17 mouse cellular contexts compared by ENCODE assay signal in genomic region chr9:58659989-58660388, GRCm38 (mm10).
DNase-seq lines count a peak whose midpoint lies in the region; ATAC-seq lines count a peak whose summit lies in the region.
"Had no signal": no experiment of that assay in that cellular context is flagged by ENCODE, and none has a peak within 500 bp of the region (broad histone marks: within the 10 kb centered on the region; RNA-seq: fewer than 3 reads in every experiment).

No protein-coding gene starts in this region.

- H3K9ac ChIP-seq in forebrain, embryonic 11.5 days (ENCODE audit: low read length): no peak overlapping the region
- H3K9ac ChIP-seq in forebrain, embryonic 15.5 days (replicated peaks): no peak overlapping the region
- H3K9ac ChIP-seq in limb, embryonic 12.5 days (replicated peaks): no peak overlapping the region
- no peak overlapping the region for H3K9ac ChIP-seq in neural tube, embryonic 15.5 days (replicated peaks)
- H3K9ac ChIP-seq: forebrain, embryonic 13.5 days; midbrain, embryonic 13.5 days; neural tube, embryonic 13.5 days had no signal

- WGBS in forebrain, embryonic 11.5 days: 92% methylated on average over 9 of the region's 9 CpGs
- whole genome bisulfite sequencing in forebrain, embryonic 15.5 days: 86% methylated on average over 9 of the region's 9 CpGs
- 87% methylated on average over 9 of the region's 9 CpGs for WGBS in limb, embryonic 12.5 days
- 89% methylated on average over 9 of the region's 9 CpGs for whole genome bisulfite sequencing in limb, embryonic 10.5 days
- WGBS in neural tube, embryonic 15.5 days: 88% methylated on average over 9 of the region's 9 CpGs

- no peaks in the 10 kb centered on the region for H3K9me3 ChIP-seq in forebrain, embryonic 11.5 days (ENCODE audit: control insufficient read depth, low read length)
- H3K9me3 ChIP-seq in forebrain, embryonic 15.5 days: no peaks in the 10 kb centered on the region
- no peaks in the 10 kb centered on the region for H3K9me3 ChIP-seq in limb, embryonic 12.5 days
- H3K9me3 ChIP-seq in limb, embryonic 10.5 days (replicated peaks): no peaks in the 10 kb centered on the region
- H3K9me3 ChIP-seq in neural tube, embryonic 15.5 days (replicated peaks): no peaks in the 10 kb centered on the region
- H3K9me3 ChIP-seq: forebrain, embryonic 13.5 days; midbrain, embryonic 13.5 days; neural tube, embryonic 13.5 days had no signal

- no peak overlapping the region for H3K4me2 ChIP-seq in forebrain, embryonic 11.5 days (ENCODE audit: low read depth, low read length, severe bottlenecking)
- no peak overlapping the region for H3K4me2 ChIP-seq in forebrain, embryonic 15.5 days (replicated peaks)
- no peak overlapping the region for H3K4me2 ChIP-seq in limb, embryonic 12.5 days
- H3K4me2 ChIP-seq in neural tube, embryonic 15.5 days: no peak overlapping the region
- H3K4me2 ChIP-seq: forebrain, embryonic 13.5 days; midbrain, embryonic 13.5 days; neural tube, embryonic 13.5 days had no signal

- no peaks in the 10 kb centered on the region for H3K27me3 ChIP-seq in forebrain, embryonic 11.5 days (ENCODE audit: control insufficient read depth, insufficient read depth, low read length)
- H3K27me3 ChIP-seq in forebrain, embryonic 15.5 days: no peaks in the 10 kb centered on the region
- no peaks in the 10 kb centered on the region for H3K27me3 ChIP-seq in limb, embryonic 12.5 days
- H3K27me3 ChIP-seq in limb, embryonic 10.5 days (ENCODE audit: low read depth, poor library complexity, severe bottlenecking): no peaks in the 10 kb centered on the region
- H3K27me3 ChIP-seq in neural tube, embryonic 15.5 days (replicated peaks): no peaks in the 10 kb centered on the region
- H3K27me3 ChIP-seq: forebrain, embryonic 13.5 days; midbrain, embryonic 13.5 days; neural tube, embryonic 13.5 days had no signal

- no peaks in the 10 kb centered on the region for H3K36me3 ChIP-seq in forebrain, embryonic 11.5 days (ENCODE audit: control insufficient read depth, insufficient read depth, low read length)
- H3K36me3 ChIP-seq in forebrain, embryonic 15.5 days: peaks cover 10% of the 10 kb centered on the region
- peaks cover 39% of the 10 kb centered on the region for H3K36me3 ChIP-seq in limb, embryonic 12.5 days
- H3K36me3 ChIP-seq in limb, embryonic 10.5 days: peaks cover 30% of the 10 kb centered on the region
- H3K36me3 ChIP-seq in neural tube, embryonic 15.5 days: peaks cover 32% of the 10 kb centered on the region

- H3K4me3 ChIP-seq in forebrain, embryonic 11.5 days (ENCODE audit: low read depth, low read length): no peak overlapping the region
- H3K4me3 ChIP-seq in forebrain, embryonic 15.5 days: no peak overlapping the region
- no peak overlapping the region for H3K4me3 ChIP-seq in limb, embryonic 12.5 days (replicated peaks)
- no peak overlapping the region for H3K4me3 ChIP-seq in limb, embryonic 10.5 days
- no peak overlapping the region for H3K4me3 ChIP-seq in neural tube, embryonic 15.5 days (replicated peaks)
- H3K4me3 ChIP-seq: forebrain, embryonic 13.5 days; midbrain, embryonic 13.5 days; neural tube, embryonic 13.5 days had no signal

- ATAC-seq in forebrain, embryonic 11.5 days (replicated peaks; ENCODE audit: low FRiP score): no peak
- no peak for ATAC-seq in forebrain, embryonic 15.5 days (replicated peaks)
- no peak for ATAC-seq in limb, embryonic 12.5 days (ENCODE audit: insufficient number of reproducible peaks, insufficient read depth, low FRiP score, low TSS enrichment, low read depth)
- ATAC-seq in neural tube, embryonic 15.5 days (ENCODE audit: low FRiP score): no peak
- ATAC-seq: forebrain, embryonic 13.5 days; midbrain, embryonic 13.5 days had no signal

- DNase-seq in forebrain, embryonic 11.5 days (ENCODE audit: low spot score): no peak
- no peak for DNase-seq in limb, embryonic 10.5 days (ENCODE audit: low spot score)
- peak; percentile 90 for DNase-seq in liver
- peak; percentile 41 to 44 for DNase-seq in spleen, postnatal 14 days (ENCODE audit: low spot score in 2 of 2)
- DNase-seq in right cerebral cortex, adult 18-20 months: no peak
- DNase-seq: adrenal gland, postnatal 36 days; cerebellum, adult 18-20 months; gastrocnemius, postnatal 36 days; kidney, postnatal 4 days; lung, adult 18-20 months; thymus, adult 18-20 months had no signal

- H3K27ac ChIP-seq in forebrain, embryonic 11.5 days (ENCODE audit: low read depth, low read length): 0 out of 2 replicates have a peak overlapping the region, but pooled peaks have one; percentile 25
- no peak overlapping the region for H3K27ac ChIP-seq in forebrain, embryonic 15.5 days (replicated peaks)
- peak overlapping the region; percentile 25; the same call in 1 of the 2 replicates for H3K27ac ChIP-seq in limb, embryonic 12.5 days
- H3K27ac ChIP-seq in limb, embryonic 10.5 days: no peak overlapping the region
- H3K27ac ChIP-seq in neural tube, embryonic 15.5 days (replicated peaks): no peak overlapping the region
- H3K27ac ChIP-seq: forebrain, embryonic 13.5 days; midbrain, embryonic 13.5 days; neural tube, embryonic 13.5 days had no signal

- no peaks in the 10 kb centered on the region for H3K4me1 ChIP-seq in forebrain, embryonic 11.5 days (replicated peaks; ENCODE audit: control insufficient read depth, insufficient read depth, low read length)
- no peaks in the 10 kb centered on the region for H3K4me1 ChIP-seq in forebrain, embryonic 15.5 days
- H3K4me1 ChIP-seq in limb, embryonic 12.5 days (replicated peaks): no peaks in the 10 kb centered on the region
- H3K4me1 ChIP-seq in limb, embryonic 10.5 days: peaks cover 8% of the 10 kb centered on the region
- H3K4me1 ChIP-seq in neural tube, embryonic 15.5 days: no peaks in the 10 kb centered on the region
- H3K4me1 ChIP-seq: forebrain, embryonic 13.5 days; midbrain, embryonic 13.5 days; neural tube, embryonic 13.5 days had no signal

Comparison
In these comparisons a context has a peak if more than half of its experiments do, and no peak if none do; other contexts are left out.
1. H3K27ac ChIP-seq: peak in forebrain, embryonic 11.5 days (single experiment) and limb, embryonic 12.5 days (single experiment); none in forebrain, embryonic 15.5 days (single experiment), limb, embryonic 10.5 days (single experiment) and neural tube, embryonic 15.5 days (single experiment).
2. DNase-seq: peak in liver (single experiment) and spleen, postnatal 14 days (2 of 2); none in forebrain, embryonic 11.5 days (single experiment), limb, embryonic 10.5 days (single experiment) and right cerebral cortex, adult 18-20 months (single experiment).